Mouse (Mus musculus): ENCODE results near the gene Rnf166. TPM values are rescaled to one million over a fixed set of nuclear protein-coding genes. Genes with fewer than 3 reads are reported as not detected.

Rnf166 gene
- polyA plus RNA-seq, 1 experiment from 2014 or later, result 14.0 TPM

GRCm38 (mm10) chr8:122428163-122428562, 47.7 kb downstream of the Rnf166 start:
- 49% methylated on average over 9 of the region's 9 CpGs for WGBS (ENCODE audit: insufficient replicate concordance)
- H3K4me2 ChIP-seq (ENCODE audit: low read depth, low read length), result no peak overlapping the region
- no peak for ATAC-seq (ENCODE audit: low read depth)

GRCm38 (mm10) chr8:122427607-122428006, 48.3 kb downstream of the Rnf166 start:
- Histone ChIP-seq H3K4me2 (ENCODE audit: low read depth, low read length) (no peak overlapping the region), H3K27ac (ENCODE audit: low read length) (no peak overlapping the region), H3K36me3 (ENCODE audit: control insufficient read depth, insufficient read depth) (no peaks in the 10 kb centered on the region), H3K4me3 (ENCODE audit: low read depth, low read length) (no peak overlapping the region), H3K9me3 (replicated peaks; ENCODE audit: control insufficient read depth, low read length) (no peaks in the 10 kb centered on the region), H3K27me3 (ENCODE audit: control insufficient read depth, insufficient read depth, low read depth, low read length) (peaks cover 4% of the 10 kb centered on the region; the same call in 1 of the 2 replicates), H3K4me1 (ENCODE audit: control insufficient read depth, low read depth, low read length) (peaks cover 11% of the 10 kb centered on the region), H3K9ac (ENCODE audit: low read depth, low read length) (no peak overlapping the region)
- ATAC-seq (ENCODE audit: low read depth), result no peak
- 75% methylated on average over 7 of the region's 7 CpGs for WGBS (ENCODE audit: insufficient replicate concordance)

More at GRCm38 (mm10) chr8:122428163-122428562, 47.7 kb downstream of the Rnf166 start:
- Histone ChIP-seq H3K4me1 (ENCODE audit: control insufficient read depth, low read depth, low read length) (peaks cover 16% of the 10 kb centered on the region), H3K9me3 (replicated peaks; ENCODE audit: control insufficient read depth, low read length) (no peaks in the 10 kb centered on the region), H3K9ac (ENCODE audit: low read depth, low read length) (no peak overlapping the region), H3K27ac (ENCODE audit: low read length) (no peak overlapping the region), H3K36me3 (ENCODE audit: control insufficient read depth, insufficient read depth) (no peaks in the 10 kb centered on the region), H3K27me3 (ENCODE audit: control insufficient read depth, insufficient read depth, low read depth, low read length) (peaks cover 7% of the 10 kb centered on the region), H3K4me3 (ENCODE audit: low read depth, low read length) (no peak overlapping the region)

GRCm38 (mm10) chr8:122426145-122426544, 49.7 kb downstream of the Rnf166 start:
- Histone ChIP-seq H3K4me3 (ENCODE audit: low read depth, low read length) (no peak overlapping the region), H3K36me3 (ENCODE audit: control insufficient read depth, insufficient read depth) (no peaks in the 10 kb centered on the region), H3K4me1 (ENCODE audit: control insufficient read depth, low read depth, low read length) (peaks cover 4% of the 10 kb centered on the region), H3K9ac (ENCODE audit: low read depth, low read length) (no peak overlapping the region), H3K27me3 (ENCODE audit: control insufficient read depth, insufficient read depth, low read depth, low read length) (no peaks in the 10 kb centered on the region), H3K9me3 (replicated peaks; ENCODE audit: control insufficient read depth, low read length) (no peaks in the 10 kb centered on the region), H3K4me2 (ENCODE audit: low read depth, low read length) (no peak overlapping the region), H3K27ac (ENCODE audit: low read length) (no peak overlapping the region)
- WGBS (ENCODE audit: insufficient replicate concordance), result 49% methylated on average over 9 of the region's 9 CpGs
- ATAC-seq (ENCODE audit: low read depth), result no peak; the same call in 1 of the 2 replicates

- no peaks in the 10 kb centered on the region for H3K9me3 ChIP-seq (replicated peaks; ENCODE audit: control insufficient read depth, low read length)
- WGBS (ENCODE audit: insufficient replicate concordance), result 64% methylated on average over 5 of the region's 5 CpGs
- H3K27me3 ChIP-seq (ENCODE audit: control insufficient read depth, insufficient read depth, low read depth, low read length), result no peaks in the 10 kb centered on the region
- no peak overlapping the region for H3K4me2 ChIP-seq (ENCODE audit: low read depth, low read length)
- no peak overlapping the region for H3K27ac ChIP-seq (ENCODE audit: low read length)
- no peak overlapping the region for H3K4me3 ChIP-seq (ENCODE audit: low read depth, low read length)
- no peaks in the 10 kb centered on the region for H3K4me1 ChIP-seq (ENCODE audit: control insufficient read depth, low read depth, low read length)
- no peak overlapping the region for H3K9ac ChIP-seq (ENCODE audit: low read depth, low read length)
- H3K36me3 ChIP-seq (ENCODE audit: control insufficient read depth, insufficient read depth), result no peaks in the 10 kb centered on the region
- no peak for ATAC-seq (ENCODE audit: low read depth)
Measured at GRCm38 (mm10) chr8:122423659-122424058, 52.2 kb downstream of the Rnf166 start.

- no peak for ATAC-seq (ENCODE audit: low read depth)
- Histone ChIP-seq H3K27me3 (ENCODE audit: control insufficient read depth, insufficient read depth, low read depth, low read length) (no peaks in the 10 kb centered on the region), H3K4me2 (ENCODE audit: low read depth, low read length) (no peak overlapping the region), H3K36me3 (ENCODE audit: control insufficient read depth, insufficient read depth) (0 out of 2 replicates have a peak, but pooled peaks cover 2% of the 10 kb centered on the region), H3K27ac (ENCODE audit: low read length) (no peak overlapping the region), H3K4me3 (ENCODE audit: low read depth, low read length) (no peak overlapping the region), H3K9ac (ENCODE audit: low read depth, low read length) (no peak overlapping the region), H3K4me1 (ENCODE audit: control insufficient read depth, low read depth, low read length) (no peaks in the 10 kb centered on the region), H3K9me3 (replicated peaks; ENCODE audit: control insufficient read depth, low read length) (no peaks in the 10 kb centered on the region)
- WGBS (ENCODE audit: insufficient replicate concordance), result 87% methylated on average over 24 of the region's 24 CpGs
Measured at GRCm38 (mm10) chr8:122423217-122423616, 52.6 kb downstream of the Rnf166 start.

GRCm38 (mm10) chr8:122421376-122422070, 54.3 kb downstream of the Rnf166 start, which contains the start of gene Il17c:
TSS of gene Il17c (plus strand) at chr8:122422020.
- no peak within 1 kb of the TSS for H3K27ac ChIP-seq (ENCODE audit: low read length)
- no peaks in the 10 kb centered on the region for H3K27me3 ChIP-seq (ENCODE audit: control insufficient read depth, insufficient read depth, low read depth, low read length)
- 69% methylated on average over 14 of the region's 14 CpGs for WGBS (ENCODE audit: insufficient replicate concordance)
- no peak for ATAC-seq (ENCODE audit: low read depth)
- H3K4me2 ChIP-seq (ENCODE audit: low read depth, low read length), result no peak within 1 kb of the TSS
- no peaks in the 10 kb centered on the region for H3K9me3 ChIP-seq (replicated peaks; ENCODE audit: control insufficient read depth, low read length)
- H3K4me3 ChIP-seq (ENCODE audit: low read depth, low read length), result no peak within 1 kb of the TSS
- H3K4me1 ChIP-seq (ENCODE audit: control insufficient read depth, low read depth, low read length), result no peaks in the 10 kb centered on the region
- H3K9ac ChIP-seq (ENCODE audit: low read depth, low read length), result no peak within 1 kb of the TSS
- peaks cover 10% of the 10 kb centered on the region for H3K36me3 ChIP-seq (ENCODE audit: control insufficient read depth, insufficient read depth)

GRCm38 (mm10) chr8:122419881-122420555, 55.8 kb downstream of the Rnf166 start:
- Histone ChIP-seq H3K9ac (ENCODE audit: low read depth, low read length) (no peak overlapping the region), H3K4me2 (ENCODE audit: low read depth, low read length) (no peak overlapping the region), H3K4me1 (ENCODE audit: control insufficient read depth, low read depth, low read length) (no peaks in the 10 kb centered on the region), H3K27ac (ENCODE audit: low read length) (no peak overlapping the region), H3K4me3 (ENCODE audit: low read depth, low read length) (no peak overlapping the region), H3K36me3 (ENCODE audit: control insufficient read depth, insufficient read depth) (peaks cover 18% of the 10 kb centered on the region), H3K9me3 (replicated peaks; ENCODE audit: control insufficient read depth, low read length) (no peaks in the 10 kb centered on the region), H3K27me3 (ENCODE audit: control insufficient read depth, insufficient read depth, low read depth, low read length) (no peaks in the 10 kb centered on the region)
- WGBS (ENCODE audit: insufficient replicate concordance), result 65% methylated on average over 9 of the region's 9 CpGs
- ATAC-seq (ENCODE audit: low read depth), result no peak
